Mouse (Mus musculus): ENCODE measurements around the gene Cnnm3.
"Not testable (repeated sequence)": the region's sequence is repeated elsewhere in the genome, so short reads cannot be mapped to it uniquely, and the experiment has no call there.

Cnnm3 gene

DNA sequence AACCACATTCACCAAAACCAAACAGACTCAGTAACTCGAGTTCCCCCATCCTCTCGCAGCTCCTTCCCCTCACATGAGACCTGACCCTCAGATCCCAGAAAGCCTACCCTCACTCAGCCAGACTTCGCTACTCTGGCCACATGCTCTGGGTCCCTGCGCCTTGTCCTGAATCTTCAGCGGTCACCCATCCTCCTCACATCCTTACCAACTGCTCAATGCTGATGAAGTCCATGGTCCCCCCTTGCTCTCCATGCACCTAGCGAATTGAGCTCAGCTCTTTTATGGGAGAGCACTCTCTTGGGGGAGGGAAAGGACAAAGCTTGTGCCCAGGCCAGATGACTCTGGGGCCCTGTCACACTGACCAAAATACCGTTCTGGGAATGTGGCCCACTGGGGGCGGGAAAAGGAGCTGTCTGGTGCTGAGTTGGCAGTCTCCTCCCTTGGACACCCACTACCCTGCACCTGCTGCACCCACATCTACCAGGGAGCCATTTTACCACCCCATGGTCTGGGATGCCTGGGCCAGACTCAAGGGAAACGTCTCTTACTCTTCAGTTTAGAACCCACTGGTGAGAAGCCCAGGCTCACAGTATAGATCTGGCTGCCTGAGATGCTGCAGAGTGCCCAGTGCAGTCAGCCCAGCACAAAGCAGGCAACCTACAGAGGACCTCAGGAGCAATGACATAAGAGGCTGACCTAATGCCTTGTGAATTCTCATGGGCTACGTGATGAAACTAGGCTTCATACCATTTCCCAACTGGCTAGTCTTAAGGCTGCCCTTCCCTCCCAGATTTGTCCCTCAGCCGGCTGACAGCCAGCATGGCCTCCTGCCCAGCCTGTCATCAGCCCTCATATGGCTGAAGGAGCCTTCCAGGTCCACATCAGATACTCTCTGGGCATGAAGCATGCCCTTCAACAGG lies 24.1 kb downstream of the Cnnm3 start:
- DNase-seq (ENCODE audit: low read depth, low spot score): no peak

DNA sequence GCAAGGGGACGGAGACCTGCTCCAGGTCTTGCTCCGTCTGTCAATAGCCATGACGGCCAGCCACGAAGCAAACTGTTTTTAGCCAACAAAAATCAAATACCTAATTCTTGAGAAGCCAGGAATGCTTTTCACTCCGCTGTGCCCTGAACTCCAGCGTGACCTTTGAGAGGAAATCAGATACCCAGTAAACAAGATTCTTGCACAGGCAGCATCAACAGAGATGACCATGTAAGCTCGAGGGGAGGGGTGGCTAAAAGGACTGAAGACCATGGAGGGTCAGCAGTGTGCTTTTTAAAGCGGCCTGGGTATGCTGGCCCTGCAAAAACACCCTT lies 24.7 kb downstream of the Cnnm3 start:
- no peak for DNase-seq (ENCODE audit: low read depth, low spot score)

DNA sequence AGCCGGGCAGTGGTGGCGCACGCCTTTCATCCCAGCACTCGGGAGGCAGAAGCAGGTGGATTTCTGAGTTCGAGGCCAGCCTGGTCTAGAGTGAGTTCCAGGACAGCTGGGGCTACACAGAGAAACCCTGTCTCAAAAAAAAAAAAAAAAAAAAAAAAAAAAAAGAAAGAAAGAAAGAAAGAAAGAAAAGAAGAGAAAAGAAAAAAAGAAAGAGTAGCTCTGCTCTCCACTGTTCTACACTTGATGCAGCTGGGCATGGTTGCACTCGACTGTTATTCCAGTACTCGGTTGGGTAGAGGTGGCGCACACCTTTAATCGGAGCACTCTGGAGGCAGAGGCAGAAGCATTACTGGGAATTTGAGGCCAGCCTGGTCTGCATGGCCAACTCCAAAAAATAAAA lies 25.1 kb downstream of the Cnnm3 start, which contains the start of gene Ankrd23:
Ankrd23 (minus strand) TSS at position 101 of the 400 bp plus-strand sequence.
- DNase-seq (ENCODE audit: low read depth, low spot score): not testable (repeated sequence)

DNA sequence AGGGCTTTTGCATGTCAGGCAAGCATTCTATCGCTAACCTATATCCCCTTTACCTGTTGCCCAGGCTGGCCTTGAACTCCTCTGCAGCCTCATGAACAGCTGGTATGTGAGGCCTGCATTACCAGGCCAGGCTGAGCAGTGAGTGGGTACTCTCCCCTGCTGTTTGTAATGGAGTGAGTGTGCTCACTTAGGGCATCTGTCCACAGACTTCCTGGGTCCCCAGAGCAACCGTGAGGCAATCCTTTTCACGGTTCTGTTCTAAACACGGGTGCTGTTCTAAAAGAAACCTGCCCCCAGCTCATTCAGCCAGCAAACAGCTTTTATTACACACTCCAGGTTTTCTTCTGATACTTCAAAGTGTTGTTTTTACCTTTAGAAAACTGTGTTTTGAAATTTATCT lies 27.1 kb downstream of the Cnnm3 start:
- DNase-seq (ENCODE audit: low read depth, low spot score): no peak

DNA sequence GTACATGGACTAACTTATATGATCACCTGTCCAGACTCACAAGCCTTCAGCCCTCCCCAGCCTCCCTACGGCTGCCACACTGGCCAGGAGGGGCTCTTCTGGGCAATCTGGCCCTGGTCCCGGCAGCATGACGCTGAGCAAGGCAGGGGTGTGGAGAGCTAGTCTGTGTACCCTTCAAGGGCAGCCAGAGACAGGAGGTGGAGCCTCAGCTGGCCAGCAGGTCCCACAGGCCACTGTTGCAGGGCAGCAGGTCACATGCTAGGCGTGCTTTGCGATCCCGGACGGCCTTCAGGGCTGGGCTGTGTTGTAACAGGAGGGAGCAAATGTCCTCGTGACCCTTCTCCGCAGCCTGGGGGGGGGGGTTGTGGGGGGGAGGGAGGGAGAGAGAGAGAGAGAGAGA lies 27.5 kb downstream of the Cnnm3 start, which contains the start of gene Gm42417:
Gm42417 (minus strand) TSS at position 244 of the 400 bp plus-strand sequence.
- DNase-seq (ENCODE audit: low read depth, low spot score): no peak

DNA sequence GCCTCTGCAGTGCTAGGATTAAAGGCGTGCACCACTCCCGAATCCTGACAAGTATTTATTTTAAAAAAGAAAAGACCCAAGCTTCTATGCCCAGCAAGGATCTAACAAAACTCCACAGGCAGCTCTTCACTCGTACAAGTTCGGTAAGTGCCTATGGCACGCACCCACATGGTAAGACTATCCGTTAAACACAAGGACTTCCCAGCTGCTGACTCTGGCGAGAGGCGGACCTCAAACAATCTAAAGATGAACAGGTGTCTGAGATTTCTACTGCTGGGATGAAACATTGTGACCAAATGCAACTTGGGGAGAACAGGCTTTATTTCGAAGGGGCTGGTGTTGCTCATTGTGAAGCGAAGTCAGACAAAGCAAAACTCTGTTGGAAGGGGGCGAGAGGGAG lies 28.5 kb downstream of the Cnnm3 start:
- DNase-seq (ENCODE audit: low read depth, low spot score): no peak

DNA sequence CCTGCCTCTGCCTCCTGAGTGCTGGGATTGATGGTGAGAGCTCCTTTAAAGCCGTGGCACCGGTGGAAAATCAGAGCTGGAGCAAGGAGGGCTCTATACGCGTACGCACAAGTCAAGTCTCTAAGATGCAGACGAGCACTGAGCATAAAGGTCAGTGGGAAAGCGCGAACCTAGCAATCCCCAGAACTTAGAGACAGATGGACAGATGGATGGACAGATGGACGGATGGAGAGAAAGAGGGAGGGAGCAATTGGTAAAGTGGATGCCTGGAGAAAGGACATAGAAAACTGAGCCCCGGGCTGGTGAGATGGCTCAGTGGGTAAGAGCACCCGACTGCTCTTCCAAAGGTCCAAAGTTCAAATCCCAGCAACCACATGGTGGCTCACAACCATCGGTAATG lies 29.1 kb downstream of the Cnnm3 start:
- no peak for DNase-seq (ENCODE audit: low read depth, low spot score)

DNA sequence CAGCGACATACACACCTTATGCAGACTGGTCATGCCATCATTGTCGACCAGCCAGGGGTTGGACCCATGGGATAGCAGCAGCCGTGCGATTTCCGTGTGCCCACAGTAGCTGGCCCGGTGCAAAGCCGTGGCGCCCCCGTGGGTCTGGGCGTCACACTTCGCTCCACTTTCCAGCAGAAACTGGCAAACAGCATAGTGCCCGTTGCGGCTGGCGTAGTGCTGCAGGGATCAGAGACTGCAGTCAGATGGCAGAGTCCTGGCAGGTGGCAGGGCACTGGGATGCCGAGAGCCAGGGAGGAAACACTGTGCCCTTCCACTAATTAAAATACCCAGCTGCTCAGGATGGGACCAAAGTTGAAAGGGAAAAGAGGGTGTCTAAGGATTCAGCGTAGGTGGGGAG lies 30.2 kb downstream of the Cnnm3 start:
- no peak for DNase-seq (ENCODE audit: low read depth, low spot score)

DNA sequence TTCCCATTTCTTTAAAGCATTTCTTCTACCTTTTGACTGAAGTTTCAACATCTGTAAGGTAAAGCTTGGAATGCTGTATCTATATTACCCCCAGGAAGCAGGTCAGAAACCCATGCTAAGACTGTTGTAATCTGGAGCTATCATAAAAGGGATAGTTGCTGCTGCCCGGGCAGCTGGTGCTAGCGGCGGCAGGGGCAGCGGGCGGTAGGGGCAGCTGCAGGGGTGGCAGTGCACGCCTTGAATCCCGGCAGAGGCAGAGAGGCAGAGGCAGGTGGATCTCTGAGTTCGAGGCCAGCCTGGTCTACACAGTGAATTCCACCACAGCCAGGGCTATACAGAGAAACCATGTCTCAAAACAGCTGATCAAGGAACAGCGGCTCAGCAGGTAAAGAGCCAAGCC lies 31.3 kb downstream of the Cnnm3 start:
- DNase-seq (ENCODE audit: low read depth, low spot score): no peak

DNA sequence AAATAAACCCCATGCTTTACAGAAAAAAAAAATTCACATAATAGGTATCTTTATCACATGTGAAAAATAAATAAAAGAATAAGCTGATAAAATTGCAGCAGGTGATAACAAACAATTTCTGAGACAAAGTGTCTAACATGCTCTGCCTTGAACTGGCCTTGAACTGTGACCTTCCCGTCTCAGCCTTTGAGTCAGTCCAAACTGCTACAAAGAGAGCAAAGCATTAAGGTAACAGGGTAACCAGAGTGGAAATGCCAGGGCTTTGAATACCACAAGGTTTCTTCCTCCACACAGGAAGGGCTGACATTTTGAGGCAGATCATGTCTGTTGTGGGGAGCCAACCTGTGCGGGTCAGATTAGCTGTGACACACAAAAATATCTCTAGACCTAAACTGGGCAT lies 33.7 kb downstream of the Cnnm3 start:
- peak; percentile 16 for DNase-seq (ENCODE audit: low read depth, low spot score)

DNA sequence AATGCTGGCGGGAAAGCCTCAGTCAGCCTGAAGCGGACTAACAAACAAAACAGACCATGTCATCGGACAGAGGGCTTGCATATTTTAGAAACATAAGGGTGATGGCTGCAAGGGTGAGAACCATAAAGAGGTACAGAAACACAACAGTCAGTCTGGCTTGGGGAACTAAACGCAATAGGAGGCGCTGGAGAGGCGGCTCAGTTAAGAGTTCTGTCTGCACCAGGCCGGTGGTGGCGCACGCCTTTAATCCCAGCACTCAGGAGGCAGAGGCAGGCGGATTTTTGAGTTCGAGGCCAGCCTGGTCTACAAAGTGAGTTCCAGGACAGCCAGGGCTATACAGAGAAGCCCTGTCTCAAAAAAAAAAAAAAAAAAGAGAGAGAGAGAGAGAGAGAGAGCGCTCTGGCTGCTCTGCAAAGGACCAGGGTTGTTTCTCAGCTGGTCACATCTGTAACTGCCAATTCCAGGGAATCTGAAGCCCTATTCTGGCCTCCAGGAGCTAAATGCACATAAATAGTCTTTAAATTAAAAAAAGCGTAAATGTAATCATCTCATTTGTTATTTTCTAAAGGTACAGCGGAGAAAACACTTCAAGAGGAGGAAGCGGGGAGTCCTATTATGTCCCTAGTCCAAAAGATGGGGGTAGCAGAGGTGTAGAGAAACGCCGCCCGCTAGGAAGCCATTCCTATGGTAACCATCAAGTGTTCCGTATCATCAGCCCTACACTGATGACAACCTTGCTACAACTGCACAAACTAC lies 34.4 kb downstream of the Cnnm3 start:
- peak; percentile 60 for DNase-seq (ENCODE audit: low read depth, low spot score)

DNA sequence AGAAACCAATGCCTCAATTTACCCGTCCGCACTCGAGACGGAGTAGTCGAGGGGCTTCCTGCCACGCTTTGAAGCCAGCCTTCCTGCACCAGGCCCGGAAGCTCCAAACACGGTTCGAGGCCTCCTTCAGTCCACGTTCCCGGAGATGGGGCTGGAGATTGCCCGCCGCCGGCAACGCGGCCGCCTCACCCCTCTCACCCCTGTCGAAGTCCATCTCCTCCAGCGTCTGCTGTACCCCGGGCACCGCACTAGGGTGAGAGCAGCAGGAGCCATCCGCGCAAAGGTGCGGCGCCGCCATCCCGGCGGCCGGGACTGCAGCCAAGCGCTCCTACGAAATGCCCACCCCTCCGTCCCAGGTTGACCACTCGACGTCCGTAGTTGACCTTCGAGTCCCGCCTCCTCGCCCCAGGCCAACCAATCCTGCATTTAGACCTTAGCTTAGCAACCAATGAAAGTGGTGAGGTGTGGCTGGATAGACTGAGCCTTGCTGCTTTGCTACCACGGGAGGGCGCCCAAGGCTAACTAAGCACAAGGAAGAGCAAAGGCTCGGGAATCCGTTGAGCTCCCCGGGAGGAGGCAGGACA lies 35.3 kb downstream of the Cnnm3 start, which contains the start of gene Ankrd39:
Ankrd39 (minus strand) TSS at position 558 of the 584 bp plus-strand sequence.
- peak; percentile 97 for DNase-seq (ENCODE audit: low read depth, low spot score)

DNA sequence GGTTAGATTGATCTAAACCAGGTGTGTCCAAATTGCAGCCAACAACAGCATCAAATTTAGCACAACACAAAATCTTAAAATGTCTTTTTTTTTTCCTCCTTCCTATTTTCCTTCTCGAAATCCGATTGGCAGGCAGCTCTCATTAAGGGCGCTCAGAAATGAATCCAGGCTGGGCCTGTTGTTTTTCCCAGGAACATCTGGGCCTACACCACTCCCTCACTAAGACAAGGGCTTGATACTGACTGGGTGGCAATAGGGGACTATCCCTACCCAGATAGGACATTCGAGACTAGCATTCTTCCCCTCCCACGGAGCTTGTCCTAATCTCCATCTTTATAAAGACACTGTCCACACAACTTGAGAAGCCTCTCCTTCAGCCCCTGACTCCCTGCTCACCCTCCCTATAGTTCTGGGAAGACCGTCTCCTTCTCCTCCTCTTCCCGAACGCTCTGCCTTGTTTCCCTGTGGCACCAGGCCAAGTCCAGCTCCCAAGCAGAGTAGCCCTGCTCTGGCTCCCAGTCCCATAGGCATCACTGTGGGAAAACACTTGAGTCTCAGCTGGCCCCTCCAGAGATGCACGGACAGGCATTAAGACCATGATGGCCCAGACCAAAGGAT lies 36.4 kb downstream of the Cnnm3 start:
- no peak for DNase-seq (ENCODE audit: low read depth, low spot score)

DNA sequence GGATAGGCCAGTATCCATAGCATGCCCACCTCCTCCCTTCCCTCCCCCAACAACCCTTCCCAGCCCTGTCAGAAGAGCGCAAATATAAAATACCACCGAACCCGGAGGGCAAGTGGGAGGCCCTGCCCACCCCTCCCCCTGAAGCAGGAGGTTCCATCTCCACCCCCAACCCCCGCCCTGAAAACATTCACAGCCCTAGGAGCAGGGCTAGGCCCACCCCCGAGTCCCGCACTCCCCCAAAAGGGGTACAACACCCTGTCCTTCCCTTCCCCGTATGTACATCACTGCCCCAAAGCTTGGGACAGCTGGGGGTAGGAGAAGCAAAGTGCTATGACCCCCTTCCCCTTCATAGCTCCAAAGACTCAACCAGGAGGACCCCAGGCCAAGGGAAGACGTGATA lies 37.1 kb downstream of the Cnnm3 start:
- no peak for DNase-seq (ENCODE audit: low read depth, low spot score)

DNA sequence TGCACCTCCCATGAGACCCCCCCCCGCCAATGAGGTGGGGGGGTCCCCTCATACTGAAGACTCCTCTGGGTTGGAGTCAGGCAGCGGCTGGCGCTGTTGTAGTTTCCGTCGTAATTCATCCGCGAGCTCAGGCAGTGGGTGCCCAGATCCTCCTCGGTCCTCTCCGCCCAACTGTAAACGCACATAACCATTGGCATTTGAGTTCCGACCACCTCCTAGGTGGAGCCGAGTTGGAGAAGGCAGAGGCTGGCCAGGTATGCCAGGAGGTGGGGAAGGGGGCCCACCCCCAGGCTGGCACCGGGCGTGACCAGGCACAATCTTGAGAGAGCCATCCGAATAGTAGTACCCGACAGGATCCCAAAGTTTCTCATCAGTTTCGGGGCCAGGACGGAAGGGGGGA lies 37.8 kb downstream of the Cnnm3 start:
- no peak for DNase-seq (ENCODE audit: low read depth, low spot score)

DNA sequence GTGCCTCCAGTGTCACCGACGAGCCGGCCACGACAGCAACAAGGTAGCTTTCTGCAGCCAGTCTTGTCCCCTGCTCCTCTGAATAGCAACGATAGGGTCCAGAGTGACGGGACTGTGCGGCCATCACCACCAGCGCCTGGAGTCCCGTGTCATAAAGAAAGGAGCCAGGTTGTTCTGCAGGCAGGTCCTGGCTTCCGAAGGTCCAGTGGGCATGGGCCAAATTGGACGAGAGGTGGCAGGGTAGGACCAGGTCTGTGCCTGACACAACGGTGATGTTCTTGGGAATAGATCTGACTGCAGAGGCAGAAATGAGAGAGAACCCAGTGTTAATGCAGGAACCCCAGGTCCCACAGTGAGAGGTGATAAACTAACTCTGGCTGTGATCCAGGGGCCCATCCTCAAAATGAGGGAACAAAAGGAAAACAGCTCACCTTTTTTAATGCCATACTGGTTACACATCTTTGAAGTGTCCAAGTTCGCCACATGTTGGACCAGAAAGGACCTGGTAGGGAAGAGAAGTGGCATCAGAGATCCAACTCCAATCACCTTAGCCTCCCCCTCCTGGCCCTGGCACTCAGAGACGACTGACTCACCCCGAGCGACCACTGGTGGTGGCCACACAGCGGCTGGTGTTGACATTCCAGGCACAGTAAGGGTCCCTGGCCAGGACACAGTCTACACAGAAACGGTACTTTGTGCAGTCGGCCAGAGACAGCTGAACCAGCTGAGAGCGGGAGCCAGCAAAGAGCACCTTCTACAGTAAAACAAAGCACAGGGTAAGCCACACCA lies 38.6 kb downstream of the Cnnm3 start:
- no peak for DNase-seq (ENCODE audit: low read depth, low spot score)

DNA sequence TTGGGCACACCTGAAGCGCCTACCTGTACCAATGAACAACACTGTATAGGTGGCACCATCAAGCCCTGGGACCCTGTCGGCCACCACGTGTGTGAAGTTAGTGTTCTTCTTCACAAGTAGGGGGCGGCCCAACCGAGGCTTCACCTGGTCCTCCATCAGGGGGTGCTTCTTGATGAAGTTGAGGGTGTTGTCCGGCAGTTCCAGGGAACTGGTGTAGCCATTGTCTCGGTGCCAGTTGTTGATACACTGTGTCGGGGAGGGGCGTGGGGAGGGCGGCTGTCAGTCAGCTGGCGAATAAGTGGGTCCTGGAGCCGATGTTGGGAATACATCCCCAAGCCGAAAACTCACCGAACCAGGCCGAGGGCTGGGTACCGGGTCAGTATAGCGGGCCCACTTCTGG lies 40.2 kb downstream of the Cnnm3 start:
- DNase-seq (ENCODE audit: low read depth, low spot score): no peak

DNA sequence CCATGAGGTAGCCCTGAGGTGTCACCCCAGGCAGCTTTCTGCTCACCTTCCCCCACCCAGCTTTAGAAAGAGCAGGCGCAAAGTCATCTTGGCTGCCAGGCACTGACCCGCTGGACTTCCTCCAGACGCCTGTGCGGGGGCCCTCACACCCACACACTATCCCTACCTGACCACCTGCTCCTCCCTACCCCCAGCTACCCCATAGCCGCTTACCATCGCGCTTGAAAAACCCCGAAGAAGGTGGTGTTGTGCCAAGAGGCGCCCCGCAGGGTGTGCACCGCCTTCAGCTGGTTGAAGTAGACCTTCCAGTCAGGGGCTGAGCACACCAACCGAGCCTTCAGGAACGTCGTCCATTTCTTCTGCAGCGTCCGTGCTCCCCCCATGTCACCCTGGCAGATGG lies 40.8 kb downstream of the Cnnm3 start:
- no peak for DNase-seq (ENCODE audit: low read depth, low spot score)

DNA sequence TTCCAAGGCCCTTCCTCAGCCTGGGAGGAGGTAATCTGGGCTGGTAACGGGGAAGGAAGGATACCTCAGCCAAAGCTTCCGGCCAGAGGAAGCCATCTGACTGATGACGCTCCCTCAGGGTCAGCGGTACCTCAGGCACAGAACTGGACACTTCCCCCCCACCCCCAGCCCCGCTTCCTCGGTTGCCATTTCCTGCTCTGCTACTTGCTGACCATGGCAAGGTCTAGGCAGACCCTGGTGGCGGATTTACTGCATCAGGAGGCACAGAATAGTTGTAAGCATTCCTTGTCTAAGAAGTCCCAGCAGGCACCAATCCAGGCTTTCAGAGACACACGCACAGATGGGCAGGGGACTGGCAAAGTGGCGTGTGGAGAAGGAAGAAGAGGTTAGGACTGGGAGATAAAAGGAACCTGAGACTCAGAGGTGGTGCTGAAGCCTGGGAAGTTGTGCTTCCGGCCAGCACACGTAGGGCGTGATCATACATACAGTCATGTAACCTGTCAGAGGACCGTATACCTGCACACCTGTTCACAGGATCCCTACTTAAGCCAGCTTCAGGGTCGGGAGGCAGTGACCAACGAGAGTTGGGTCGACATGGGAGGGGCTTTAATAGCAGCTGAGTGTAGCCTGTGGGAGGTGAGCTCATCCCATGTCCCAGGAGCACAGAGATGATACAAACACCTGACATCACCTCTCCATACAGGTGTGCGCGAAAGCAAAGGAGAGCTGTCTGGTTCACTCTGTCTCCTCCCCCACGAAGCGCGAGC lies 43.1 kb downstream of the Cnnm3 start:
- DNase-seq (ENCODE audit: low read depth, low spot score): no peak

DNA sequence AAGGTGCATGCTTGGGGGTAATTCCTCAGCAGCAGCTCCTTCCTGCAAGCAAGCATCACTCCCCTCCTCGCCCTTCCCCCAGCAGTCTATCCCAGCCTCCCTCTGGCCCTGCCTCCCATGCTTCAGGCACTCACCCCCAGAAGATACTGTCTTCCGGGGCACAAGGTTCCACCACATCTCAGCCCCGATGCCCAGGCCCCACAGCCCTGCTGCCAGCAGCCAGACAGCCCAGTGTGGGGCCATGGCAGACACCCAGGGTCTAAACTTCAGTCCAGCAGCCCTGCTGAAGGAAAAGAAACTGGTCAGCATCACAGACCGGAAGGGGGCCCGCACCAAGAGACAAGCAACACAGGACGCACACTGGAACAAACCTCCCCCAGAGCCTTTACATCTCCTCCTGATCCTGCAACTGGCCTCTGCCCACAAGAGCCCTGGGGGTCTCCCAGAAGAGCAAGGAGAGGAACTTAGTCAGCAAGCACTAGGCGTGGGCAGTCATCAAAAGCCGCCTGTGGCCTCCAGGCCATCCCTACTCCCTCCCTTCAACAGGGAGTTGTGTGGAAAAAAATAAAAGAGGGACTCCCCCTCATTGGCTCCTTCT lies 44.2 kb downstream of the Cnnm3 start:
- peak; percentile 23 for DNase-seq (ENCODE audit: low read depth, low spot score)
